Mouse (Mus musculus): ENCODE results near the gene Uqcrq. TPM values are rescaled to one million over a fixed set of nuclear protein-coding genes. Genes with fewer than 3 reads are reported as not detected.
A peak's percentile ranks its signal among the peaks of the same experiment; 100 is the strongest.

Uqcrq gene
- polyA plus RNA-seq, 1 experiment from 2014 or later, result 520 TPM

GRCm38 (mm10) chr11:53424826-53425225, 5.8 kb downstream of the Uqcrq start:
- no peaks in the 10 kb centered on the region for H3K27me3 ChIP-seq (ENCODE audit: control insufficient read depth, insufficient read depth, low read length)
- no peaks in the 10 kb centered on the region; the same call in 1 of the 2 replicates for H3K36me3 ChIP-seq (replicated peaks; ENCODE audit: control insufficient read depth, insufficient read depth, low read depth, low read length)
- no peak overlapping the region for H3K4me3 ChIP-seq (ENCODE audit: low read depth, low read length)
- H3K9me3 ChIP-seq (replicated peaks; ENCODE audit: control insufficient read depth, low read length), result no peaks in the 10 kb centered on the region
- ATAC-seq (replicated peaks; ENCODE audit: insufficient number of reproducible peaks, low FRiP score, low TSS enrichment, low read depth), result no peak
- H3K4me1 ChIP-seq (ENCODE audit: control insufficient read depth, insufficient read depth, low read length), result no peaks in the 10 kb centered on the region
- no peak overlapping the region for H3K4me2 ChIP-seq (ENCODE audit: low read depth, low read length)
- 84% methylated on average over 2 of the region's 2 CpGs for WGBS
- no peak overlapping the region for H3K27ac ChIP-seq (replicated peaks; ENCODE audit: low read depth, low read length)
- H3K9ac ChIP-seq (replicated peaks; ENCODE audit: low read length), result no peak overlapping the region
- no peak for DNase-seq (ENCODE audit: low spot score)

GRCm38 (mm10) chr11:53423036-53423435, 7.6 kb downstream of the Uqcrq start, which contains the start of gene Leap2:
Gene Leap2 (minus strand): TSS chr11:53423170.
- H3K4me1 ChIP-seq (ENCODE audit: control insufficient read depth, insufficient read depth, low read length), result no peaks in the 10 kb centered on the region
- no peaks in the 10 kb centered on the region for H3K9me3 ChIP-seq (replicated peaks; ENCODE audit: control insufficient read depth, low read length)
- no peak within 1 kb of the TSS for H3K9ac ChIP-seq (replicated peaks; ENCODE audit: low read length)
- no peak for DNase-seq (ENCODE audit: low spot score)
- H3K4me3 ChIP-seq (ENCODE audit: low read depth, low read length), result no peak within 1 kb of the TSS
- H3K36me3 ChIP-seq (replicated peaks; ENCODE audit: control insufficient read depth, insufficient read depth, low read depth, low read length), result no peaks in the 10 kb centered on the region; the same call in 1 of the 2 replicates
- H3K4me2 ChIP-seq (ENCODE audit: low read depth, low read length), result no peak within 1 kb of the TSS
- no peak within 1 kb of the TSS for H3K27ac ChIP-seq (replicated peaks; ENCODE audit: low read depth, low read length)
- 95% methylated on average over 4 of the region's 4 CpGs for WGBS
- no peaks in the 10 kb centered on the region for H3K27me3 ChIP-seq (ENCODE audit: control insufficient read depth, insufficient read depth, low read length)
- ATAC-seq (replicated peaks; ENCODE audit: insufficient number of reproducible peaks, low FRiP score, low TSS enrichment, low read depth), result no peak

- Histone ChIP-seq H3K27ac (replicated peaks; ENCODE audit: low read depth, low read length) (no peak overlapping the region), H3K4me3 (ENCODE audit: low read depth, low read length) (no peak overlapping the region), H3K9ac (replicated peaks; ENCODE audit: low read length) (no peak overlapping the region), H3K36me3 (replicated peaks; ENCODE audit: control insufficient read depth, insufficient read depth, low read depth, low read length) (peaks cover 6% of the 10 kb centered on the region), H3K27me3 (ENCODE audit: control insufficient read depth, insufficient read depth, low read length) (no peaks in the 10 kb centered on the region), H3K4me2 (ENCODE audit: low read depth, low read length) (no peak overlapping the region), H3K4me1 (ENCODE audit: control insufficient read depth, insufficient read depth, low read length) (no peaks in the 10 kb centered on the region), H3K9me3 (replicated peaks; ENCODE audit: control insufficient read depth, low read length) (no peaks in the 10 kb centered on the region)
- no peak for ATAC-seq (replicated peaks; ENCODE audit: insufficient number of reproducible peaks, low FRiP score, low TSS enrichment, low read depth)
- DNase-seq (ENCODE audit: low spot score), result no peak
Observed at GRCm38 (mm10) chr11:53418048-53418447, 12.6 kb downstream of the Uqcrq start.

- DNase-seq (ENCODE audit: low spot score) (no peak), ATAC-seq (replicated peaks; ENCODE audit: insufficient number of reproducible peaks, low FRiP score, low TSS enrichment, low read depth) (no peak)
- Histone ChIP-seq H3K27me3 (ENCODE audit: control insufficient read depth, insufficient read depth, low read length) (no peaks in the 10 kb centered on the region), H3K27ac (replicated peaks; ENCODE audit: low read depth, low read length) (no peak overlapping the region), H3K36me3 (replicated peaks; ENCODE audit: control insufficient read depth, insufficient read depth, low read depth, low read length) (peaks cover 10% of the 10 kb centered on the region), H3K9ac (replicated peaks; ENCODE audit: low read length) (no peak overlapping the region), H3K4me1 (ENCODE audit: control insufficient read depth, insufficient read depth, low read length) (no peaks in the 10 kb centered on the region), H3K4me3 (ENCODE audit: low read depth, low read length) (no peak overlapping the region), H3K9me3 (replicated peaks; ENCODE audit: control insufficient read depth, low read length) (no peaks in the 10 kb centered on the region), H3K4me2 (ENCODE audit: low read depth, low read length) (no peak overlapping the region)
- WGBS, result 95% methylated on average over 4 of the region's 4 CpGs
Observed at GRCm38 (mm10) chr11:53413871-53414270, 16.8 kb downstream of the Uqcrq start.

- no peak overlapping the region for H3K9ac ChIP-seq (replicated peaks; ENCODE audit: low read length)
- no peaks in the 10 kb centered on the region for H3K4me1 ChIP-seq (ENCODE audit: control insufficient read depth, insufficient read depth, low read length)
- no peak overlapping the region for H3K4me3 ChIP-seq (ENCODE audit: low read depth, low read length)
- peak; percentile 56 for DNase-seq (ENCODE audit: low spot score)
- no peak for ATAC-seq (replicated peaks; ENCODE audit: insufficient number of reproducible peaks, low FRiP score, low TSS enrichment, low read depth)
- no peaks in the 10 kb centered on the region for H3K27me3 ChIP-seq (ENCODE audit: control insufficient read depth, insufficient read depth, low read length)
- no peaks in the 10 kb centered on the region for H3K9me3 ChIP-seq (replicated peaks; ENCODE audit: control insufficient read depth, low read length)
- no peak overlapping the region for H3K27ac ChIP-seq (replicated peaks; ENCODE audit: low read depth, low read length)
- no peak overlapping the region for H3K4me2 ChIP-seq (ENCODE audit: low read depth, low read length)
- peaks cover 15% of the 10 kb centered on the region for H3K36me3 ChIP-seq (replicated peaks; ENCODE audit: control insufficient read depth, insufficient read depth, low read depth, low read length)
Observed at GRCm38 (mm10) chr11:53411738-53412137, 18.9 kb downstream of the Uqcrq start.

GRCm38 (mm10) chr11:53403638-53404037, 27.0 kb downstream of the Uqcrq start:
- ATAC-seq (replicated peaks; ENCODE audit: insufficient number of reproducible peaks, low FRiP score, low TSS enrichment, low read depth) (no peak), DNase-seq (ENCODE audit: low spot score) (no peak)
- H3K4me1 ChIP-seq (ENCODE audit: control insufficient read depth, insufficient read depth, low read length), result no peaks in the 10 kb centered on the region
- H3K9ac ChIP-seq (replicated peaks; ENCODE audit: low read length), result no peak overlapping the region
- H3K27ac ChIP-seq (replicated peaks; ENCODE audit: low read depth, low read length), result no peak overlapping the region
- no peak overlapping the region for H3K4me2 ChIP-seq (ENCODE audit: low read depth, low read length)
- H3K4me3 ChIP-seq (ENCODE audit: low read depth, low read length), result no peak overlapping the region
- no peaks in the 10 kb centered on the region for H3K9me3 ChIP-seq (replicated peaks; ENCODE audit: control insufficient read depth, low read length)
- peaks cover 15% of the 10 kb centered on the region for H3K36me3 ChIP-seq (replicated peaks; ENCODE audit: control insufficient read depth, insufficient read depth, low read depth, low read length)
- no peaks in the 10 kb centered on the region for H3K27me3 ChIP-seq (ENCODE audit: control insufficient read depth, insufficient read depth, low read length)
- 74% methylated on average over 1 of the region's 1 CpGs for WGBS

GRCm38 (mm10) chr11:53393856-53394255, 36.8 kb downstream of the Uqcrq start:
- 0 out of 2 replicates have a peak, but pooled peaks cover 2% of the 10 kb centered on the region for H3K36me3 ChIP-seq (replicated peaks; ENCODE audit: control insufficient read depth, insufficient read depth, low read depth, low read length)
- ATAC-seq (replicated peaks; ENCODE audit: insufficient number of reproducible peaks, low FRiP score, low TSS enrichment, low read depth), result no peak

GRCm38 (mm10) chr11:53383758-53384428, 46.7 kb downstream of the Uqcrq start:
- H3K9me3 ChIP-seq (replicated peaks; ENCODE audit: control insufficient read depth, low read length), result no peaks in the 10 kb centered on the region
- H3K4me2 ChIP-seq (ENCODE audit: low read depth, low read length), result no peak overlapping the region
- no peaks in the 10 kb centered on the region for H3K27me3 ChIP-seq (ENCODE audit: control insufficient read depth, insufficient read depth, low read length)
- no peak overlapping the region for H3K4me3 ChIP-seq (ENCODE audit: low read depth, low read length)
- 98% methylated on average over 2 of the region's 2 CpGs for WGBS
- no peaks in the 10 kb centered on the region for H3K36me3 ChIP-seq (replicated peaks; ENCODE audit: control insufficient read depth, insufficient read depth, low read depth, low read length)
- H3K27ac ChIP-seq (replicated peaks; ENCODE audit: low read depth, low read length), result no peak overlapping the region
- H3K9ac ChIP-seq (replicated peaks; ENCODE audit: low read length), result no peak overlapping the region
- H3K4me1 ChIP-seq (ENCODE audit: control insufficient read depth, insufficient read depth, low read length), result no peaks in the 10 kb centered on the region
- DNase-seq (ENCODE audit: low spot score) (no peak), ATAC-seq (replicated peaks; ENCODE audit: insufficient number of reproducible peaks, low FRiP score, low TSS enrichment, low read depth) (no peak)

More at GRCm38 (mm10) chr11:53393856-53394255, 36.8 kb downstream of the Uqcrq start:
- H3K4me3 ChIP-seq (ENCODE audit: low read depth, low read length), result no peak overlapping the region
- no peaks in the 10 kb centered on the region for H3K9me3 ChIP-seq (replicated peaks; ENCODE audit: control insufficient read depth, low read length)
- no peak overlapping the region for H3K9ac ChIP-seq (replicated peaks; ENCODE audit: low read length)
- DNase-seq (ENCODE audit: low spot score), result no peak
- 67% methylated on average over 1 of the region's 1 CpGs for WGBS
- no peak overlapping the region for H3K27ac ChIP-seq (replicated peaks; ENCODE audit: low read depth, low read length)
- H3K4me1 ChIP-seq (ENCODE audit: control insufficient read depth, insufficient read depth, low read length), result no peaks in the 10 kb centered on the region
- H3K27me3 ChIP-seq (ENCODE audit: control insufficient read depth, insufficient read depth, low read length), result no peaks in the 10 kb centered on the region
- no peak overlapping the region for H3K4me2 ChIP-seq (ENCODE audit: low read depth, low read length)

Measured in embryonic facial prominence, embryonic 11.5 days (tissue).